Mouse (Mus musculus) intestine, embryonic 14.5 days (tissue): ENCODE data around the gene Ccdc158. TPM values are rescaled to one million over a fixed set of nuclear protein-coding genes. Genes with fewer than 3 reads are reported as not detected.

Experiments
- ATAC-seq: fragments of 200-750 bp; cut with Nextera tagmentation; replicated peaks from 2 replicates; pipeline ENCODE4 v1.8.0; 2017; ENCODE audit warnings: low read depth, moderate number of reproducible peaks, moderate TSS enrichment, moderate library complexity; ENCODE audit not compliant: low FRiP score, low TSS enrichment
- DNase-seq: peaks from one replicate; pipeline ENCODE4 v3.0.0-alpha.2; 2018; ENCODE audit warnings: low spot score
- H3K27ac ChIP-seq: fragments of 300-500 bp; sonication (generic); 2 replicates; pipeline ENCODE4 v1.5.1; 2014; ENCODE audit warnings: low read depth, mild to moderate bottlenecking, control low read depth
- H3K27me3 ChIP-seq: fragments of 300-500 bp; sonication (generic); replicated peaks from 2 replicates; pipeline ENCODE4 v1.6.1; 2014; ENCODE audit warnings: low read length, control low read depth; ENCODE audit not compliant: control insufficient read depth, insufficient read depth
- H3K36me3 ChIP-seq: fragments of 300-500 bp; sonication (generic); 2 replicates; pipeline ENCODE4 v1.6.1; 2014; ENCODE audit warnings: low read length, control low read depth; ENCODE audit not compliant: control insufficient read depth, insufficient read depth
- H3K4me1 ChIP-seq: fragments of 300-500 bp; sonication (generic); replicated peaks from 2 replicates; pipeline ENCODE4 v1.6.1; 2014; ENCODE audit warnings: low read length, control low read depth, mixed read lengths; ENCODE audit not compliant: control insufficient read depth, insufficient read depth
- H3K4me2 ChIP-seq: fragments of 300-500 bp; sonication (generic); 2 replicates; pipeline ENCODE4 v1.6.1; 2014; ENCODE audit warnings: low read length
- H3K4me3 ChIP-seq: fragments of 300-500 bp; sonication (generic); 2 replicates; pipeline ENCODE4 v1.5.1; 2014; ENCODE audit warnings: low read depth, low read length, control low read depth, mixed read lengths
- H3K9ac ChIP-seq: fragments of 300-500 bp; sonication (generic); 2 replicates; pipeline ENCODE4 v1.6.1; 2014; ENCODE audit warnings: mild to moderate bottlenecking, low read length
- H3K9me3 ChIP-seq: fragments of 300-500 bp; sonication (generic); 2 replicates; pipeline ENCODE4 v1.6.1; 2016; ENCODE audit warnings: low read length, control low read depth; ENCODE audit not compliant: control insufficient read depth
- WGBS: fragments of 180-500 bp; shearing (Covaris S2); extraction: QIAGEN DNeasy Blood & Tissue Kit; methylation state at CpG from one replicate; pipeline ENCODE4 v1.1.7; 2014; 5-methylcytosine and 5-hydroxymethylcytosine counted together
- polyA plus RNA-seq: library from polyadenylated mRNA; unstranded; fragments of >200 nt; fragmentation: Nextera tagmentation; extraction: Ambion mirVana; gene quantifications from 2 replicates; pipeline ENCODE4 v1.2.1, GENCODE M21; 2014

Gene Ccdc158
- polyA plus RNA-seq: 1.3 and 1.8 TPM in 2 replicates

DNA sequence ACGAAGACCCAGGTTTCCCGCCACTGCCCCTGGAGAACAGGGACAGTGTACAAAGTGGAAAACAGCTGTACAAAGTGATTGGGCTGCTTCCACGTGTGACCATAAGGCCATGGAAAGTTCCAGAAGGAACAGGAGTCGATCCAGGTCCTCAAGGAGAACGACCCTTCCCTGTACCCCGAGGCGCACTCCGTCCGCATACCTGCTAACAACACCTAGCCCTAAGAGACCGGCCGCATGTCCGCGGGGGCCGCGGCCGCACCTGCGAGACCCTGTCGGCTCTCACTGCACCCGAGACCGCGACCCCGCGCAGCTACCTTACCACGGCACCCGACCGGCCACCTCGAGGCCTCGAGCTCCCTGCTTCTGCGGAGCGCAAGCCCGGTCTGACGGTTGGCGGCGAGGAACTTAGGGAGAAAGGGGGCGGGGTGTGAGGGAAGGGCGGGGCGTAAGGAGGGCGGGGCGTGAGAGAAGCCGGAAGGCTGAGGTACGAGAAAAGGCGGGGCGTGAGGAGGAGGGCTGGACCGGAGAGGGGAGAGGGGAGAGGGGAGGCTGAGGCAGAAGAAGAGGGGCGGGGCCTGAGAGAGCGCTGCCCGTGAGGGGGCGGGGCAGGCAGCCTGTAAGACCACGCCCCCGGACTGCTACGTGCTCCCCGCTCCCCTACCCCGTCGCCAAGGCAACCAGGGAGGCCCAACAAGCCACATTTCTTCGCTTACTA is at the start of gene Ccdc158:
Gene Ccdc158, minus strand, starts transcription at position 413 of the 715 bp plus-strand sequence.
- ATAC-seq: peak; percentile 91
- Histone ChIP-seq H3K9ac (peak within 1 kb of the TSS; percentile 37; the same call in 1 of the 2 replicates), H3K9me3 (no peaks in the 10 kb centered on the region), H3K4me2 (peak within 1 kb of the TSS; percentile 58), H3K27me3 (no peaks in the 10 kb centered on the region), H3K36me3 (no peaks in the 10 kb centered on the region), H3K4me3 (peak within 1 kb of the TSS; percentile 36), H3K4me1 (peaks cover 6% of the 10 kb centered on the region; the same call in 1 of the 2 replicates), H3K27ac (no peak within 1 kb of the TSS)
- DNase-seq: peak; percentile 94
- 11% methylated on average over 50 of the region's 55 CpGs for WGBS

DNA sequence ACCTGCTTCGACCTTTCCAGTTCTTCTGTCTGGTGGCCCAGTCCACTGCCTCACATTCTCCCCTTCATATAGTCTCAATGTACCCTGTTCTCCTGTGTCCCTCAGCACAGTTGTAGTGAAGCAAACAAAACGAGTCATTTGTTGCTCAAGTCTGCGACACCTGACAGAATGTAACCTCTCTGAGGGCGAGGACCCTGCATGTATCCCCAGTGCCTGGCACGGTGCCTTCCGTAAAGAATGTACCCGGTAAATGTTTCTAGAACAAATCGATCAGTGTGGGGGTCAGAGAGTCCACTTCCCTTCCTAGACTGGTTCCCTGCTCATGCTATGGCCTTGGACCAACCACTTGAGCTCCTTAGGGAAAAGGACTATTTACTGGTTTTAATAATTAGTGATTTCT is 46.5 kb upstream of the Ccdc158 start:
- no peaks in the 10 kb centered on the region for H3K9me3 ChIP-seq

DNA sequence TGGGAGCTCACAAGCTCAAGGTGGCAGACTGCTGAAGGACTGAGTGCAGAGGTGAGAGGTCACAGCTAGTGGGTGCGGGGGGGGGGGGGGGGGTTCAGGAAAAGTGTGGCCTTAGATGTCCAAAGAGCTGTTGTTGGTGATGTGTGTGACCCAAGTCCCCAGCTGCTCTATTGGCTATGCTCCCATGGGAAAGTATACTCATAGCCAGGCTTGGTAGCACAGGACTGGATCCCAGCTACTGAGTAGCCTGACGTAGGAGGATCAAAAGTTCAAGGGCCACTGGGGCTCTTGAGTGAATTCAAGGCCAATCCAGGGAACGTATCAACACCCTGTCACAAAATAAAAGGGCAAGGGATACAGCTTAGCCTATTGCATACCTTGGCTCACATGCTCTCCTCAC is 43.8 kb upstream of the Ccdc158 start:
- H3K4me1 ChIP-seq: no peaks in the 10 kb centered on the region
- DNase-seq: no peak
- H3K9ac ChIP-seq: no peak overlapping the region
- H3K27ac ChIP-seq: no peak overlapping the region
- H3K9me3 ChIP-seq: no peaks in the 10 kb centered on the region
- H3K27me3 ChIP-seq: no peaks in the 10 kb centered on the region
- WGBS: 83% methylated on average over 2 of the region's 3 CpGs
- no peak for ATAC-seq
- H3K4me3 ChIP-seq: no peak overlapping the region
- no peaks in the 10 kb centered on the region for H3K36me3 ChIP-seq
- no peak overlapping the region for H3K4me2 ChIP-seq

More for the DNA sequence above, 46.5 kb upstream of the Ccdc158 start:
- Histone ChIP-seq H3K9ac (no peak overlapping the region), H3K4me3 (no peak overlapping the region), H3K36me3 (no peaks in the 10 kb centered on the region), H3K4me1 (no peaks in the 10 kb centered on the region), H3K27ac (no peak overlapping the region), H3K4me2 (no peak overlapping the region), H3K27me3 (no peaks in the 10 kb centered on the region)
- 92% methylated on average over 8 of the region's 8 CpGs for WGBS
- ATAC-seq (no peak), DNase-seq (no peak)

GRCm38 (mm10) chr5:92717666-92718360 is 42.7 kb upstream of the Ccdc158 start:
- Histone ChIP-seq H3K4me1 (no peaks in the 10 kb centered on the region), H3K27me3 (no peaks in the 10 kb centered on the region), H3K4me3 (no peak overlapping the region), H3K4me2 (no peak overlapping the region), H3K27ac (no peak overlapping the region), H3K36me3 (no peaks in the 10 kb centered on the region), H3K9me3 (no peaks in the 10 kb centered on the region), H3K9ac (no peak overlapping the region)
- DNase-seq (no peak), ATAC-seq (no peak)
- 68% methylated on average over 3 of the region's 3 CpGs for WGBS

GRCm38 (mm10) chr5:92715890-92716289 is 40.8 kb upstream of the Ccdc158 start:
- Histone ChIP-seq H3K4me3 (no peak overlapping the region), H3K27me3 (no peaks in the 10 kb centered on the region), H3K4me2 (no peak overlapping the region), H3K27ac (no peak overlapping the region), H3K36me3 (no peaks in the 10 kb centered on the region), H3K9ac (no peak overlapping the region), H3K9me3 (no peaks in the 10 kb centered on the region), H3K4me1 (no peaks in the 10 kb centered on the region)
- no peak for ATAC-seq
- WGBS: 66% methylated on average over 2 of the region's 2 CpGs
- no peak for DNase-seq

DNA sequence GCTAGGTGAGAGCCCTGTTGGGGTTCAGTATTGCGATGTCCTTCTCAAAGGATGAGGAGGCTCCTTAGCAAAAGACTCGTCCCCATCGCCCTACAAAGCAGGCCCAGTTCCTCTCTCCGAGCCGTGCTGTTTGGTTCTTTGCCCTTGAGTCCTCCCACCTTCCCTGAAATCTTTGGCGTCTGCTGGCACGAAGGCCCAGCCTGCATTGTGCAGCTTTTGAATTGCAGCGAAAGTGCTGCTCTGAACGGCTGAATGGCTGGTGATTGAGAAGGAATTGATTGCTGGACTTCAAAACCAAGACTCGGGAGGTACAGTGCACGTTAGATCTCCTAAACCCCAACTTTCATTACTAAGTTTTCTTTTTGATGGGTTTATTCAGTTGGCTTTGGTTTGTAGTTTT is 40.2 kb upstream of the Ccdc158 start:
- H3K27me3 ChIP-seq: no peaks in the 10 kb centered on the region
- DNase-seq (no peak), ATAC-seq (no peak)
- no peaks in the 10 kb centered on the region for H3K4me1 ChIP-seq
- no peak overlapping the region for H3K4me2 ChIP-seq
- WGBS: 70% methylated on average over 11 of the region's 11 CpGs
- no peaks in the 10 kb centered on the region for H3K36me3 ChIP-seq
- H3K9ac ChIP-seq: no peak overlapping the region
- H3K27ac ChIP-seq: no peak overlapping the region
- no peak overlapping the region for H3K4me3 ChIP-seq
- H3K9me3 ChIP-seq: no peaks in the 10 kb centered on the region

DNA sequence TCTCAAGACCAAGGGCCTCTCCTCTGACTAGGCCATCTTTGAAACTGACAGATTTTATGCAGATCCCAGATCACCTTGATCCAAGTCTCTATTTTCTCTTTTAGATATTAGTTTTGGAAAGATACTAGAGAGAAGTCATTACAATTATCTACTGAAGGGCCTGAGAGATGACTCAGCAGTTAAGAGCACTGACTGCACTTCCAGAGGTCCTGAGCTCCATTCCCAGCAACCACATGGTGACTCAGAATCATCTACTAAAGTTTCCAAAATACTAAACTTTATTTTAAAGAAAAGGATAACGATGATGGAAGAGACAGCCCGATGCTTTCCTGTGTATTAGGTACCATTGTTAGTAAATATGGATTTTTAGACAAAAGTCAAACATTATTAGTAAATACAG is 39.8 kb upstream of the Ccdc158 start:
- Histone ChIP-seq H3K9me3 (no peaks in the 10 kb centered on the region), H3K4me1 (no peaks in the 10 kb centered on the region), H3K27me3 (no peaks in the 10 kb centered on the region), H3K9ac (no peak overlapping the region), H3K36me3 (no peaks in the 10 kb centered on the region), H3K4me2 (no peak overlapping the region), H3K4me3 (no peak overlapping the region), H3K27ac (no peak overlapping the region)
- ATAC-seq (no peak), DNase-seq (no peak)
- WGBS: 95% methylated on average over 2 of the region's 2 CpGs

- H3K9ac ChIP-seq: no peak overlapping the region
- H3K4me1 ChIP-seq: no peaks in the 10 kb centered on the region
- DNase-seq: no peak
- no peaks in the 10 kb centered on the region for H3K9me3 ChIP-seq
- 77% methylated on average over 5 of the region's 5 CpGs for WGBS
- no peak overlapping the region for H3K4me2 ChIP-seq
- H3K4me3 ChIP-seq: no peak overlapping the region
- H3K27ac ChIP-seq: no peak overlapping the region
- no peaks in the 10 kb centered on the region for H3K27me3 ChIP-seq
- no peak for ATAC-seq
- no peaks in the 10 kb centered on the region for H3K36me3 ChIP-seq
Measured at GRCm38 (mm10) chr5:92712621-92713395, 37.7 kb upstream of the Ccdc158 start.
